Mouse (Mus musculus): Measurements from ENCODE around the gene Ak3.

The Ak3 gene

DNA sequence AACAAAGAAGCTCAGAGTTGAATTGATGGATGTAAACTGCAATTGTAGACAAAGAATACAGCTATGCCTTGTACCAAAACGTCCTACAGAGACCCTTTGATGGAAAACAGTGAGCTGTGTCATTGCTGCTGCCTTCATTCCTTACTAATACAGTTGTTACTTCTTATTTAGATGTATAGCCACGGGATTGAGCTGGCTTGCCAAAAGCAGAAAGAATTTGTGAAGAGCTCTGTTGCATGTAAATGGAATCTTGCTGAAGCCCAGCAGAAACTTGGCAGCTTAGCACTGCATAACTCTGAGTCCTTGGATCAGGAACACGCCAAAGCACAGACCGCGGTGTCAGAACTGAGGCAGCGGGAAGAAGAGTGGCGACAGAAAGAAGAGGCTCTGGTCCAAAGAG lies 52.9 kb downstream of the Ak3 start:
- DNase-seq (ENCODE audit: low spot score), result no peak

DNA sequence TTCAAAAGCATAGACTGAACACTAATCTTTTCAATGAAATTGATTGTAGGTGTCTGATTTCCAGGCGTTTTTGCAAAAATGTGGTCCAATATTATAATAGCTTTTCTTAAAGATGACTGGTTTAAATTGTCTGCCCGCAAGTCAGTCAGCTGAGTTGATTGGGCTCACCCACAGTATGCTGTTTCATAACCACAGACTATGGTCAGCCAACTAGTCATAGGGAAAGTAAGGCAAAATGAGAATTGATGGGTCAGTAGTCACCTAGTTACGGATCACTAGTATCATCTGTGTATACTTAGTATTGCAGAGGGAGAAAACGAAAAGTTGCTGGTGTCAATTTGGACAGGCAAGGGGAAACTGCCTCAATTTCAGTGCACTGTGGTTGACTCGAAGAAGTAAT lies 56.4 kb downstream of the Ak3 start:
- no peak for DNase-seq (ENCODE audit: low spot score)

GRCm38 (mm10) chr19:28990590-28991221 lies 57.1 kb downstream of the Ak3 start:
- DNase-seq (ENCODE audit: low spot score), result no peak

DNA sequence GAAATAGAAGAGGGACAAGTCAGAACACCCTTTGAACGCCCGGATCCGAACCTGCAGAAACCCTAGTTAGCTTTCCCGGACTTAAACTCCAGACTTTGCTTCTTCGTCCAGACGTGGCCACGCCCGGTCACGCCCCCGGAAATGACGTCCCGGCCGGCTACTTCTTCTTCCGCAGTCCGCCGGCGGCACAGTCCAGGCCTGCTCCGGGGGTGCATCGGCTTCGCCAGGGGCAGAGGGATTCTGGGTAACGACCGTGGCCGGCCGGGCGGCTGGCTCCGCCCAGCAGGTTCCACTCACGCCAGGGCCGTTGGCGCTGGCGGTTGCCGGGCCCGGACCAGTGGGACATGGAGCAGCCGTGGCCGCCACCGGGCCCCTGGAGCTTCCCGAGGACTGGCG lies 57.6 kb downstream of the Ak3 start, which contains the start of gene Cdc37l1:
TSS of gene Cdc37l1 (plus strand) at position 159 of the 396 bp plus-strand sequence.
- DNase-seq (ENCODE audit: low spot score), result peak; percentile 95

DNA sequence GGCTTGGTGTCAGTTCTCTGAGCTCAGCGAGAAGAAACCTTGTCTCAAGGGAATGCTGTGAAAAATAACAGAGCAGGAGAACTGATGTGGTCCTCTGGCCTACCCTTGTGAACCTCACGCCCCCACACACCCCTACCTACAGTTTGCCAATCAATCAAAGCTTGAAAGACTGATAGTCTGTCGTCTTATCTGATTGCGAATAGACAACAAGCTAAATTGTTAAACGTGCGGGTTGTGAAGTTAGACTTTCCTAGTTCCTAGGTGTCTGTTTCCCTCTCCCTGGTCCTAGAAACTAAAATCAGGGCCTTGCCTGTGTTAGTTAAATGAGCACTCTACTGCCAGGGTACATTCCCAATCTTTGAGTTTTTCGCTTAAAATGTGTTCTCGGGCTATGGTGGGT lies 58.2 kb downstream of the Ak3 start:
- no peak for DNase-seq (ENCODE audit: low spot score)

- DNase-seq (ENCODE audit: low spot score), result no peak
Measured at GRCm38 (mm10) chr19:28982617-28983016, 65.1 kb downstream of the Ak3 start.

GRCm38 (mm10) chr19:28974862-28975611 lies 72.7 kb downstream of the Ak3 start:
- peak; percentile 44 for DNase-seq (ENCODE audit: low spot score)

Measured in ovary, adult 18-20 months (tissue).